In genomic region chr2:52990874-52991687, GRCm38 (mm10) we compare ENCODE assay signal across 11 mouse cellular contexts.
DNase-seq lines count a peak whose midpoint lies in the region; ATAC-seq and TF ChIP-seq lines count a peak whose summit lies in the region.
"Had no signal": no experiment of that assay in that cellular context is flagged by ENCODE, and none has a peak within 500 bp of the region (broad histone marks: within the 10 kb centered on the region; RNA-seq: fewer than 3 reads in every experiment).

No protein-coding gene starts in this region.

- no peaks in the 10 kb centered on the region for H3K9me3 ChIP-seq in embryonic facial prominence, embryonic 15.5 days (replicated peaks)
- H3K9me3 ChIP-seq in midbrain, embryonic 15.5 days, result no peaks in the 10 kb centered on the region

- no peak overlapping the region for H3K9ac ChIP-seq in embryonic facial prominence, embryonic 15.5 days
- no peak overlapping the region for H3K9ac ChIP-seq in midbrain, embryonic 15.5 days

- WGBS in kidney, adult 2 months, result 56% methylated on average over 9 of the region's 9 CpGs
- WGBS in embryonic facial prominence, embryonic 15.5 days, result 24% methylated on average over 9 of the region's 9 CpGs
- 84% methylated on average over 9 of the region's 9 CpGs for WGBS in midbrain, embryonic 15.5 days

- H3K4me2 ChIP-seq in embryonic facial prominence, embryonic 15.5 days (replicated peaks), result peak overlapping the region; percentile 28
- H3K4me2 ChIP-seq in midbrain, embryonic 15.5 days, result no peak overlapping the region

- peak; percentile 37 for DNase-seq in kidney, adult 2 months
- no peak for DNase-seq in kidney, adult 8-10 months
- peak; percentile 47 to 68 for DNase-seq in heart, postnatal 36 days
- peak; percentile 63 for DNase-seq in lung, postnatal 10 days
- no peak for DNase-seq in Muller cell, postnatal 12 days (ENCODE audit: inconsistent ontology term)
- DNase-seq in ovary, postnatal 10 days (ENCODE audit: low spot score), result no peak
- DNase-seq: adrenal gland, postnatal 25 days; midbrain, embryonic 14.5 days had no signal

- no peak overlapping the region for H3K4me3 ChIP-seq in kidney, adult 2 months (ENCODE audit: insufficient read depth, low read depth, low read length)
- H3K4me3 ChIP-seq in embryonic facial prominence, embryonic 15.5 days (replicated peaks), result no peak overlapping the region
- no peak overlapping the region for H3K4me3 ChIP-seq in midbrain, embryonic 15.5 days

- H3K36me3 ChIP-seq in kidney, adult 2 months (ENCODE audit: control insufficient read depth, insufficient read depth, low read length), result no peaks in the 10 kb centered on the region
- H3K36me3 ChIP-seq in embryonic facial prominence, embryonic 15.5 days, result no peaks in the 10 kb centered on the region
- H3K36me3 ChIP-seq in midbrain, embryonic 15.5 days (replicated peaks), result no peaks in the 10 kb centered on the region

- H3K4me1 ChIP-seq in kidney, adult 2 months (ENCODE audit: control insufficient read depth, insufficient read depth, low read length), result peaks cover 12% of the 10 kb centered on the region; the same call in 1 of the 2 replicates
- peaks cover 15% of the 10 kb centered on the region for H3K4me1 ChIP-seq in embryonic facial prominence, embryonic 15.5 days
- H3K4me1 ChIP-seq in midbrain, embryonic 15.5 days, result peaks cover 8% of the 10 kb centered on the region; the same call in 1 of the 2 replicates

- no peak for TF ChIP-seq CTCF in kidney, adult 2 months (conservative IDR thresholded peaks at IDR 0.05; ENCODE audit: insufficient read depth, insufficient read length, low read depth, low read length)

- no peak for TF ChIP-seq POLR2A in kidney, adult 2 months (IDR thresholded peaks at IDR 0.05; ENCODE audit: low read depth, low read length)

- ATAC-seq in embryonic facial prominence, embryonic 15.5 days (ENCODE audit: insufficient number of reproducible peaks, low FRiP score, low TSS enrichment, low read depth), result peak; percentile 29
- ATAC-seq in midbrain, embryonic 15.5 days (replicated peaks), result no peak

- no peaks in the 10 kb centered on the region for H3K27me3 ChIP-seq in kidney, adult 2 months (replicated peaks; ENCODE audit: control insufficient read depth, insufficient read depth, low read length)
- no peaks in the 10 kb centered on the region for H3K27me3 ChIP-seq in embryonic facial prominence, embryonic 15.5 days
- H3K27me3 ChIP-seq in midbrain, embryonic 15.5 days (replicated peaks), result no peaks in the 10 kb centered on the region
- H3K27me3 ChIP-seq: CH12.LX had no signal

- peak overlapping the region; percentile 93 for H3K27ac ChIP-seq in kidney, adult 2 months (ENCODE audit: insufficient read depth, low read depth, low read length)
- peak overlapping the region; percentile 74 for H3K27ac ChIP-seq in embryonic facial prominence, embryonic 15.5 days (replicated peaks)
- H3K27ac ChIP-seq in midbrain, embryonic 15.5 days, result no peak overlapping the region

- intact Hi-C loops in heart, postnatal 36 days (cut with DNase I), result loop anchor here (5.0 kb wide), 1 partner anchor 49 kb away; no protein-coding TSS in a partner anchor

Comparison
In these comparisons a context has a peak if more than half of its experiments do, and no peak if none do; other contexts are left out.
1. DNase-seq: peak in kidney, adult 2 months (single experiment), heart, postnatal 36 days (2 of 2) and lung, postnatal 10 days (single experiment); none in kidney, adult 8-10 months (0 of 2), Muller cell, postnatal 12 days (single experiment) and ovary, postnatal 10 days (single experiment).